ENCODE assay signal across 7 mouse cellular contexts in genomic region chr4:111416126-111416525, GRCm38 (mm10). TPM values are rescaled to one million over a fixed set of nuclear protein-coding genes. Genes with fewer than 3 reads are reported as not detected.
DNase-seq lines count a peak whose midpoint lies in the region; ATAC-seq and TF ChIP-seq lines count a peak whose summit lies in the region.

No protein-coding gene starts in this region.

- WGBS in neural tube, embryonic 11.5 days: 81% methylated on average over 3 of the region's 3 CpGs
- 74% methylated on average over 3 of the region's 3 CpGs for WGBS in forebrain, embryonic 14.5 days
- WGBS in limb, embryonic 11.5 days: 64% methylated on average over 3 of the region's 3 CpGs
- WGBS in stomach, postnatal 0 days: 59% methylated on average over 3 of the region's 3 CpGs

- DNase-seq in neural tube, embryonic 11.5 days (ENCODE audit: low spot score): no peak
- DNase-seq in neural tube, embryonic 10.5 days (ENCODE audit: extremely low spot score, low spot score): no peak
- DNase-seq in forebrain, embryonic 14.5 days (ENCODE audit: low spot score): no peak
- DNase-seq in limb, embryonic 11.5 days (ENCODE audit: low spot score): no peak
- no peak for DNase-seq in stomach, postnatal 0 days (ENCODE audit: low spot score)
- DNase-seq in cerebellum, adult 9-11 months: no peak
- DNase-seq in right cerebral cortex, postnatal 36 days (ENCODE audit: low spot score in 2 of 2): no peak

- H3K4me3 ChIP-seq in neural tube, embryonic 11.5 days (ENCODE audit: low read depth, low read length): peak overlapping the region; percentile 91
- peak overlapping the region; percentile 81 for H3K4me3 ChIP-seq in forebrain, embryonic 14.5 days (ENCODE audit: low read depth, low read length)
- peak overlapping the region; percentile 97 for H3K4me3 ChIP-seq in limb, embryonic 11.5 days (ENCODE audit: low read depth, low read length)
- H3K4me3 ChIP-seq in stomach, postnatal 0 days (ENCODE audit: low read depth, low read length): peak overlapping the region; percentile 77

- ATAC-seq in neural tube, embryonic 11.5 days (ENCODE audit: insufficient read depth, low FRiP score, low TSS enrichment): no peak
- ATAC-seq in forebrain, embryonic 14.5 days: no peak
- ATAC-seq in limb, embryonic 11.5 days (ENCODE audit: insufficient number of reproducible peaks, low FRiP score, low TSS enrichment, low read depth): no peak
- ATAC-seq in stomach, postnatal 0 days (ENCODE audit: low FRiP score, low TSS enrichment): no peak

- H3K27ac ChIP-seq in neural tube, embryonic 11.5 days (ENCODE audit: low read depth, low read length): no peak overlapping the region
- no peak overlapping the region for H3K27ac ChIP-seq in forebrain, embryonic 14.5 days (ENCODE audit: low read depth, low read length)
- H3K27ac ChIP-seq in limb, embryonic 11.5 days (replicated peaks; ENCODE audit: low read depth, low read length): no peak overlapping the region
- no peak overlapping the region for H3K27ac ChIP-seq in stomach, postnatal 0 days (replicated peaks)

- H3K9ac ChIP-seq in neural tube, embryonic 11.5 days (ENCODE audit: low read length): peak overlapping the region; percentile 97
- H3K9ac ChIP-seq in forebrain, embryonic 14.5 days (ENCODE audit: low read length): peak overlapping the region; percentile 99
- peak overlapping the region; percentile 97 for H3K9ac ChIP-seq in limb, embryonic 11.5 days (ENCODE audit: low read length)
- peak overlapping the region; percentile 88 for H3K9ac ChIP-seq in stomach, postnatal 0 days (ENCODE audit: low read length)

- no peak for TF ChIP-seq CTCF in stomach, postnatal 0 days (IDR thresholded peaks at IDR 0.05; ENCODE audit: low read depth)

- H3K36me3 ChIP-seq in neural tube, embryonic 11.5 days (ENCODE audit: control insufficient read depth, insufficient read depth, low read length): no peaks in the 10 kb centered on the region
- 0 out of 2 replicates have a peak, but pooled peaks cover 4% of the 10 kb centered on the region for H3K36me3 ChIP-seq in forebrain, embryonic 14.5 days (ENCODE audit: control insufficient read depth, insufficient read depth, low read length)
- peaks cover 2% of the 10 kb centered on the region; the same call in 1 of the 2 replicates for H3K36me3 ChIP-seq in limb, embryonic 11.5 days (ENCODE audit: control insufficient read depth, insufficient read depth, low read length)
- H3K36me3 ChIP-seq in stomach, postnatal 0 days (ENCODE audit: control insufficient read depth, insufficient read depth, low read length): no peaks in the 10 kb centered on the region

- H3K27me3 ChIP-seq in neural tube, embryonic 11.5 days (ENCODE audit: control insufficient read depth, insufficient read depth, low read length): no peaks in the 10 kb centered on the region
- H3K27me3 ChIP-seq in forebrain, embryonic 14.5 days (replicated peaks; ENCODE audit: control insufficient read depth, insufficient read depth, low read length): no peaks in the 10 kb centered on the region
- H3K27me3 ChIP-seq in limb, embryonic 11.5 days (ENCODE audit: control insufficient read depth, insufficient read depth, low read length): no peaks in the 10 kb centered on the region
- no peaks in the 10 kb centered on the region for H3K27me3 ChIP-seq in stomach, postnatal 0 days (ENCODE audit: control insufficient read depth, insufficient read depth, low read length)

- no peaks in the 10 kb centered on the region for H3K9me3 ChIP-seq in neural tube, embryonic 11.5 days (ENCODE audit: control insufficient read depth, low read length)
- no peaks in the 10 kb centered on the region for H3K9me3 ChIP-seq in forebrain, embryonic 14.5 days (replicated peaks; ENCODE audit: control insufficient read depth, low read length)
- no peaks in the 10 kb centered on the region for H3K9me3 ChIP-seq in limb, embryonic 11.5 days (ENCODE audit: control insufficient read depth, low read length)
- H3K9me3 ChIP-seq in stomach, postnatal 0 days (ENCODE audit: control insufficient read depth, low read length): no peaks in the 10 kb centered on the region

- no peak for TF ChIP-seq EP300 in stomach, postnatal 0 days (optimal IDR thresholded peaks at IDR 0.05)

- H3K4me2 ChIP-seq in neural tube, embryonic 11.5 days (ENCODE audit: low read depth): peak overlapping the region; percentile 75
- peak overlapping the region; percentile 77 for H3K4me2 ChIP-seq in forebrain, embryonic 14.5 days (ENCODE audit: low read length)
- H3K4me2 ChIP-seq in limb, embryonic 11.5 days (ENCODE audit: low read depth, severe bottlenecking): peak overlapping the region; percentile 73
- peak overlapping the region; percentile 86 for H3K4me2 ChIP-seq in stomach, postnatal 0 days (replicated peaks; ENCODE audit: low read depth)

- H3K4me1 ChIP-seq in neural tube, embryonic 11.5 days (ENCODE audit: control insufficient read depth, insufficient read depth, low read length): peaks cover 13% of the 10 kb centered on the region
- peaks cover 13% of the 10 kb centered on the region for H3K4me1 ChIP-seq in forebrain, embryonic 14.5 days (ENCODE audit: control insufficient read depth, insufficient read depth, low read length)
- H3K4me1 ChIP-seq in limb, embryonic 11.5 days (ENCODE audit: control insufficient read depth, insufficient read depth, low read length): peaks cover 8% of the 10 kb centered on the region
- peaks cover 12% of the 10 kb centered on the region for H3K4me1 ChIP-seq in stomach, postnatal 0 days (replicated peaks; ENCODE audit: control insufficient read depth, insufficient read depth)

RNA-seq across cellular contexts. Expression of gene Bend5, which starts 1.3 kb away (rescaled TPM):
- polyA plus RNA-seq in neural tube, embryonic 11.5 days (2014; fragmentation: Nextera tagmentation; extraction: Ambion mirVana): 42.4 and 43.2 TPM in 2 replicates
- 66.4 and 69.2 TPM in 2 replicates for polyA plus RNA-seq in forebrain, embryonic 14.5 days (2014; fragmentation: Nextera tagmentation; extraction: Ambion mirVana)
- polyA plus RNA-seq in limb, embryonic 11.5 days (2014; fragmentation: Nextera tagmentation; extraction: Ambion mirVana): 39.8 and 45.7 TPM in 2 replicates
- 21.7 and 22.7 TPM in 2 replicates for polyA plus RNA-seq in stomach, postnatal 0 days (2015; fragmentation: Nextera tagmentation; extraction: Ambion mirVana)
